Mouse (Mus musculus) stomach, embryonic 16.5 days (tissue): ENCODE measurements around the gene Aqr. TPM values are rescaled to one million over a fixed set of nuclear protein-coding genes. Genes with fewer than 3 reads are reported as not detected.

Experiments
- ATAC-seq: fragments of 200-750 bp; cut with Nextera tagmentation; 2 replicates; pipeline ENCODE4 v1.8.0; 2017; ENCODE audit warnings: moderate number of reproducible peaks, moderate TSS enrichment; ENCODE audit not compliant: insufficient read depth, low FRiP score
- H3K27ac ChIP-seq: fragments of 300-500 bp; sonication (generic); 2 replicates; pipeline ENCODE4 v1.5.1; 2014; ENCODE audit warnings: low read length
- H3K27me3 ChIP-seq: fragments of 300-500 bp; sonication (generic); 2 replicates; pipeline ENCODE4 v1.6.1; 2014; ENCODE audit warnings: low read length, control low read depth, mixed read lengths; ENCODE audit not compliant: control insufficient read depth, insufficient read depth
- H3K36me3 ChIP-seq: fragments of 300-500 bp; sonication (generic); 2 replicates; pipeline ENCODE4 v1.6.1; 2014; ENCODE audit warnings: low read length; ENCODE audit not compliant: control insufficient read depth, insufficient read depth
- H3K4me1 ChIP-seq: fragments of 300-500 bp; sonication (generic); 2 replicates; pipeline ENCODE4 v1.6.1; 2014; ENCODE audit warnings: low read length, control low read depth, mixed read lengths; ENCODE audit not compliant: control insufficient read depth, insufficient read depth
- H3K4me2 ChIP-seq: fragments of 300-500 bp; sonication (generic); 2 replicates; pipeline ENCODE4 v1.6.1; 2014; ENCODE audit warnings: low read depth, low read length, mixed read lengths
- H3K4me3 ChIP-seq: fragments of 300-500 bp; sonication (generic); replicated peaks from 2 replicates; pipeline ENCODE4 v1.5.1; 2014; ENCODE audit warnings: mild to moderate bottlenecking, low read length
- H3K9ac ChIP-seq: fragments of 300-500 bp; sonication (generic); 2 replicates; pipeline ENCODE4 v1.6.1; 2014; ENCODE audit warnings: low read length
- H3K9me3 ChIP-seq: fragments of 300-500 bp; sonication (generic); replicated peaks from 2 replicates; pipeline ENCODE4 v1.6.1; 2016; ENCODE audit warnings: low read length, control low read depth; ENCODE audit not compliant: control insufficient read depth
- WGBS: fragments of 180-500 bp; shearing (Covaris S2); extraction: QIAGEN DNeasy Blood & Tissue Kit; methylation state at CpG from one replicate; pipeline ENCODE4 v1.1.7; 2014; 5-methylcytosine and 5-hydroxymethylcytosine counted together
- polyA plus RNA-seq: library from polyadenylated mRNA; unstranded; fragments of >200 nt; fragmentation: Nextera tagmentation; extraction: Ambion mirVana; gene quantifications from 2 replicates; pipeline ENCODE4 v1.2.1, GENCODE M21; 2015

Aqr gene
- polyA plus RNA-seq, 1 experiment from 2014 or later = 40.5 TPM

- no peak overlapping the region for H3K4me3 ChIP-seq
- no peak for ATAC-seq
- no peak overlapping the region for H3K27ac ChIP-seq
- 78% methylated on average over 7 of the region's 7 CpGs for WGBS
- H3K27me3 ChIP-seq = no peaks in the 10 kb centered on the region
- H3K4me2 ChIP-seq = no peak overlapping the region
- H3K4me1 ChIP-seq = no peaks in the 10 kb centered on the region
- H3K9me3 ChIP-seq = no peaks in the 10 kb centered on the region
- peaks cover 16% of the 10 kb centered on the region for H3K36me3 ChIP-seq
- no peak overlapping the region for H3K9ac ChIP-seq
Observed at GRCm38 (mm10) chr2:114119451-114119850, 67.4 kb downstream of the Aqr start.

DNA sequence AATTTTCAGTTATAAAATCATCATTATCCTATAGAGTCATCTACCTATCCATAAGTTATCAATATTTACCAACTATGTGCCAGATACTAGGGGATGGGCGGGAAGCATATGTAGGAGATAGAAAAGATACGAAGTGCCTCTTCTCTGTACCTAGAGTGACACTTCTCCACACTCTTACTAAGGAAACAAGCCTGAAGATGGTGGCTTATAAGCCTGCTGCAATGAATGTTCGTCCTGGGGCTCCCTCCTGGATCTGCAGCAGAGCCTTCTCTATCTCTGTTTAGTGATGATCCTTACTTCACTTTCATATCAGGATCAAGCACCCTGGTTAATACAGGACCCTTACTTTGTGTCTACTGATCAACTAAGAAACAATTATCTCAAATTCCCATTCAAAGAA lies 69.2 kb downstream of the Aqr start:
- no peaks in the 10 kb centered on the region for H3K27me3 ChIP-seq
- no peaks in the 10 kb centered on the region for H3K9me3 ChIP-seq
- H3K36me3 ChIP-seq = peaks cover 21% of the 10 kb centered on the region
- H3K4me3 ChIP-seq = no peak overlapping the region
- no peak overlapping the region for H3K27ac ChIP-seq
- no peak for ATAC-seq
- no peaks in the 10 kb centered on the region for H3K4me1 ChIP-seq
- WGBS = 95% methylated on average over 3 of the region's 3 CpGs
- H3K9ac ChIP-seq = no peak overlapping the region
- H3K4me2 ChIP-seq = no peak overlapping the region

GRCm38 (mm10) chr2:114117235-114117634 lies 69.6 kb downstream of the Aqr start:
- no peak overlapping the region for H3K4me2 ChIP-seq
- H3K4me3 ChIP-seq = no peak overlapping the region
- H3K4me1 ChIP-seq = no peaks in the 10 kb centered on the region
- H3K9me3 ChIP-seq = no peaks in the 10 kb centered on the region
- peaks cover 21% of the 10 kb centered on the region for H3K36me3 ChIP-seq
- no peak overlapping the region for H3K27ac ChIP-seq
- 95% methylated on average over 3 of the region's 3 CpGs for WGBS
- H3K27me3 ChIP-seq = no peaks in the 10 kb centered on the region
- H3K9ac ChIP-seq = no peak overlapping the region
- ATAC-seq = no peak

- Histone ChIP-seq H3K9me3 (no peaks in the 10 kb centered on the region), H3K36me3 (peaks cover 17% of the 10 kb centered on the region), H3K27me3 (no peaks in the 10 kb centered on the region), H3K9ac (no peak overlapping the region), H3K4me1 (no peaks in the 10 kb centered on the region), H3K27ac (no peak overlapping the region), H3K4me2 (no peak overlapping the region), H3K4me3 (no peak overlapping the region)
- WGBS = 90% methylated on average over 4 of the region's 4 CpGs
- no peak for ATAC-seq
Observed at GRCm38 (mm10) chr2:114115563-114115962, 71.3 kb downstream of the Aqr start.

DNA sequence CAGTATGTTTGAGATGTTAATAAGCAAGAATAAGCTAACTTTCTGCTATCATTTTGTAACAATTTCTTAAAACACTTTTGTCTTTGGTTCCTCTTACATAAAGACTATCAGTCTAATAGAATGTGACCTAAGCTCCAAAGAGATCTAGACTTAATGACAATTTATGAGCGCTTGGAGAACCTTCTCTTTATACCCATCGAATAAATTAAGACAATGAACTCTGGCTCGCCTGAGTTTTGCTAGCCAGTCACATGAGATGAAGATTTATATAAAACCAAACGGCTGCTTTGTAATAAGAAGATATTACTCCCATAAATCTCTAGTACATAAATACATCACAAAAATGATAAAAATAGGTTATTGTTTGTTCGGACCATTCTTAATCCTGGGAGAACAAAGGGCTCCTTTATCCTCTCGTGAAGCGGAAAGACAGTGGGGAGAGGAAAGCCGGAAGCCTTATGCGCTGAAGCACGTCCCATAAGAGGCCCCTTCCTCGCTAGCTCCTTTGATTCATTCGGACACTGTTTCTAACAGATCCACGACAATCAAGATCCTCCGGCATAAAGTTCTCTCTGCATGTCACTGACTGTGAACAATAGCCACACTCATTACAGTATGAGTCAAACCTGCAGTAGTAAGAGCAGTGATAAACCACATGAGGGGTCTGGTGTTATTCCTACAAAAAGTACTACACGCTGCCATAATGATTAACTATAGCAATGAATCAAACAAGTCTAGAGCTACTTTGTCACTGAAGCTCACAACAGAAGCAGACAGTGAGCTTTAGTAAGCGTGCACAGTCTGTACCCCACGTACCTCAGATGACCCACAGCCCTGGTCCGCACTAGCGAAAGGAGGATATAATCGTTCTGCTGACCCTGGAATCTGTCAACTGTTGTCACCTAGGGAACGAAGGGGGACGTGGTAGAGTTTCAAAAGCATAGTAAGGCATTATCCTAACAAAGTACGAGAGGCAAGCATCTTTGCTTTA lies 79.2 kb downstream of the Aqr start:
- H3K36me3 ChIP-seq = peaks cover 26% of the 10 kb centered on the region
- no peak overlapping the region for H3K4me2 ChIP-seq
- H3K4me1 ChIP-seq = no peaks in the 10 kb centered on the region; the same call in 1 of the 2 replicates
- no peaks in the 10 kb centered on the region for H3K27me3 ChIP-seq
- WGBS = 77% methylated on average over 23 of the region's 23 CpGs
- no peak for ATAC-seq
- no peak overlapping the region for H3K9ac ChIP-seq
- H3K9me3 ChIP-seq = no peaks in the 10 kb centered on the region
- no peak overlapping the region for H3K4me3 ChIP-seq
- H3K27ac ChIP-seq = no peak overlapping the region

DNA sequence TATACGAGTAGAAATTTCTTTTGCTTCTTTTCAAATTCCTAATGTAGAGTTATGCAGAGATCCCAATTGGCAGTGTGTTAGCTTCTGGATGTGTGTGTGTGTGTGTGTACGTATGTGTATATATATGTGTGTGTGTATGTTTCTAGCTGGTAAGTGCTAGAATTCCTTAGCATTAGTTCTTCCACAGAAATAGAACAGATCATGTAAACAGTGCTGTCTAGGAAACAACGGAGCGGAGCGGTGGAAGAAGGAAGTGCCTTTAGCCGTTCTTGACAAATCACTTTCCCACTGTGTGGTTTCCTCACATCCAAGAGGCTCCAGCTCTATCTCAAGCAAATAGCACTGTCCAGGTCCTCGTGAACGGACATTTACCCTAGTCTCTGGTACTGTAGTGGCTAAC lies 80.4 kb downstream of the Aqr start:
- no peak overlapping the region for H3K4me2 ChIP-seq
- H3K27me3 ChIP-seq = no peaks in the 10 kb centered on the region
- no peaks in the 10 kb centered on the region for H3K9me3 ChIP-seq
- H3K27ac ChIP-seq = no peak overlapping the region
- no peaks in the 10 kb centered on the region; the same call in 1 of the 2 replicates for H3K4me1 ChIP-seq
- peaks cover 33% of the 10 kb centered on the region for H3K36me3 ChIP-seq
- 62% methylated on average over 8 of the region's 8 CpGs for WGBS
- H3K9ac ChIP-seq = no peak overlapping the region
- H3K4me3 ChIP-seq = no peak overlapping the region
- ATAC-seq = peak; percentile 66; the same call in 1 of the 2 replicates

- H3K4me2 ChIP-seq = no peak overlapping the region
- no peak overlapping the region for H3K27ac ChIP-seq
- no peak overlapping the region for H3K9ac ChIP-seq
- ATAC-seq = no peak
- H3K4me3 ChIP-seq = no peak overlapping the region
- H3K9me3 ChIP-seq = no peaks in the 10 kb centered on the region
- H3K4me1 ChIP-seq = no peaks in the 10 kb centered on the region; the same call in 1 of the 2 replicates
- WGBS = 78% methylated on average over 3 of the region's 3 CpGs
- peaks cover 16% of the 10 kb centered on the region for H3K36me3 ChIP-seq
- no peaks in the 10 kb centered on the region for H3K27me3 ChIP-seq
Observed at GRCm38 (mm10) chr2:114102471-114102870, 84.4 kb downstream of the Aqr start.

DNA sequence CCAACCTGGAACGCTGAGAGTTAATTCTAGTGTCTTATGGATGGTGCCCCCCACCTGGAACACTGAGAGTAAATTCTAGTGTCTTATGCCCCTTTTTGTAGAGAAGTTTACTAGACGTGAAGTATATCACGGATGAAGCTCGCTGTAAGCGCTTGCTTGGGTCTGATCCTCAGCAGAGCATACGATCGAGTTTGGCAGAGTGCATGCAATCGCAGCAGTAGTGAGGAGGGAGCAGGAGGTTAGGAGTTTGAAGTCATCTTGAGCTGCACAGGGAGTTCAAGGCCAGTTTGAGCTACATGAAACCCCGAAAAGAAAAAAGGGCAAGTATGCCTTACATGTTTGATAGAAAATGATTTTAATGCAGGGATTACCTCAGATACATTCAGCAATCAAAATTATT lies 86.0 kb downstream of the Aqr start:
- Histone ChIP-seq H3K27me3 (no peaks in the 10 kb centered on the region), H3K4me1 (no peaks in the 10 kb centered on the region), H3K9me3 (no peaks in the 10 kb centered on the region), H3K4me3 (no peak overlapping the region), H3K27ac (no peak overlapping the region), H3K36me3 (peaks cover 16% of the 10 kb centered on the region), H3K4me2 (no peak overlapping the region), H3K9ac (no peak overlapping the region)
- 92% methylated on average over 9 of the region's 9 CpGs for WGBS
- no peak for ATAC-seq

- Histone ChIP-seq H3K4me1 (no peaks in the 10 kb centered on the region), H3K4me3 (no peak overlapping the region), H3K9ac (no peak overlapping the region), H3K4me2 (no peak overlapping the region), H3K36me3 (peaks cover 16% of the 10 kb centered on the region), H3K9me3 (no peaks in the 10 kb centered on the region), H3K27ac (no peak overlapping the region), H3K27me3 (no peaks in the 10 kb centered on the region)
- ATAC-seq = no peak
- 82% methylated on average over 3 of the region's 3 CpGs for WGBS
Observed at GRCm38 (mm10) chr2:114099816-114100215, 87.0 kb downstream of the Aqr start.
